Mouse (Mus musculus) heart, postnatal 0 days (tissue): Measurements from ENCODE around the gene Paqr5. TPM values are rescaled to one million over a fixed set of nuclear protein-coding genes. Genes with fewer than 3 reads are reported as not detected.
A peak's percentile ranks its signal among the peaks of the same experiment; 100 is the strongest.

ENCODE experiments used
- ATAC-seq: fragments of 200-750 bp; cut with Nextera tagmentation; 2 replicates; pipeline ENCODE4 v1.8.0; 2017; ENCODE audit warnings: low read depth, moderate number of reproducible peaks, moderate library complexity; ENCODE audit not compliant: insufficient read depth
- DNase-seq: peaks from one replicate; pipeline ENCODE4 v3.0.0-alpha.2; 2016; ENCODE audit warnings: low spot score
- H3K27ac ChIP-seq: fragments of 300-500 bp; sonication (generic); 2 replicates; pipeline ENCODE4 v1.5.1; 2014; ENCODE audit warnings: low read depth, mild to moderate bottlenecking
- H3K27me3 ChIP-seq: fragments of 300-500 bp; sonication (generic); 2 replicates; pipeline ENCODE4 v1.6.1; 2014; ENCODE audit warnings: low read length, mixed read lengths; ENCODE audit not compliant: control insufficient read depth, insufficient read depth
- H3K36me3 ChIP-seq: fragments of 300-500 bp; sonication (generic); replicated peaks from 2 replicates; pipeline ENCODE4 v1.6.1; 2014; ENCODE audit warnings: low read length, mixed read lengths; ENCODE audit not compliant: control insufficient read depth, insufficient read depth
- H3K4me1 ChIP-seq: fragments of 300-500 bp; sonication (generic); 2 replicates; pipeline ENCODE4 v1.6.1; 2014; ENCODE audit warnings: antibody characterized with exemption; ENCODE audit not compliant: control insufficient read depth, insufficient read depth
- H3K4me2 ChIP-seq: fragments of 300-500 bp; sonication (generic); 2 replicates; pipeline ENCODE4 v1.6.1; 2014; ENCODE audit warnings: low read depth, mild to moderate bottlenecking, low read length, moderate library complexity
- H3K4me3 ChIP-seq: fragments of 300-500 bp; sonication (generic); 2 replicates; pipeline ENCODE4 v1.5.1; 2014; ENCODE audit warnings: low read depth, low read length
- H3K9ac ChIP-seq: fragments of 300-500 bp; sonication (generic); replicated peaks from 2 replicates; pipeline ENCODE4 v1.6.1; 2014; ENCODE audit warnings: low read depth, low read length, mixed read lengths
- H3K9me3 ChIP-seq: fragments of 300-500 bp; sonication (generic); replicated peaks from 2 replicates; pipeline ENCODE4 v1.6.1; 2016; ENCODE audit warnings: low read length; ENCODE audit not compliant: control insufficient read depth
- CTCF ChIP-seq: IDR thresholded peaks from 2 replicates; pipeline ENCODE4 v1.5.1; 2016; ENCODE audit warnings: antibody characterized with exemption, control low read depth, low read depth
- EP300 ChIP-seq: IDR thresholded peaks from 2 replicates; pipeline ENCODE4 v1.6.1; 2016; ENCODE audit warnings: antibody characterized with exemption, low read depth
- WGBS: fragments of 180-500 bp; shearing (Covaris S2); extraction: QIAGEN DNeasy Blood & Tissue Kit; methylation state at CpG from one replicate; pipeline ENCODE4 v1.1.7; 2014; 5-methylcytosine and 5-hydroxymethylcytosine counted together
- polyA plus RNA-seq: library from polyadenylated mRNA; unstranded; fragments of >200 nt; fragmentation: Nextera tagmentation; extraction: Ambion mirVana; gene quantifications from 2 replicates; pipeline ENCODE4 v1.2.1, GENCODE M21; 2015
- total RNA-seq: library from RNA; depleted of rRNA; stranded (reverse); fragments of >200 nt; gene quantifications from 2 replicates; pipeline ENCODE4 v1.2.3, GENCODE M21; 2014; ENCODE audit warnings: low replicate concordance

Gene Paqr5
- total and polyA plus RNA-seq, 2 experiments from 2014 or later, result 0.18 to 5.1 TPM

DNA sequence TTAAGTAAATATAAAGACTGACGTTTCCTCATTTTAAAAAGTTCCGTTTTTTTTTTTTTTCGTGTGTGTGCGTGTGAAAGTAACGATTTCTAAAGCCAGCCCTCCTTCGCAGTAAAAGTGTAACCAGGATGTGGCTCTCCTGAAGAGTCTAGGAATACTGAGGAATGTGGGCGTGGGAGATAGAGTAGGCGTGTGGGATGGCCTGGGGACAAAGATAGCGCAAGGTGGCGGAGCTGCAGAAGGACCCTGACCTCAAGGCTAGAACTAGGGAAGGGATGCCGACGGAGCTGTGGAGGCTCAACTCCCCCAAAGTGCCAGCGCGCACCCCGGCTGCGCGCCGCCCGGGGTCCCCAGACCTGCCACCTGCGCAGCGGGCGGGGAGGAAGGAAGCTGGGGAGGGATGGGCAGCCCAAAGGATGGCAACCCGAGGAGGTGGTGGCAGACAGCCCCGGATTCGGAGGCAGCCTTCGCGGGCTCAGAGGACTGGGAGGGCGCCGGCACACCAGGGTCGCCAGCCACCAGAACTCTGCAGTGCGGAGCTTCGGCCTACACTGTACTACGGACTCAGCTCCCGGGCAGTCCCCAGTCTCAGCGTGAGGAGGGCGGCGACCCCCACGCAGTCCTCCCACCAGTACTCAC is 80.6 kb downstream of the Paqr5 start:
- WGBS, result under 1% methylated on average over 37 of the region's 38 CpGs
- ATAC-seq (peak; percentile 61), DNase-seq (peak; percentile 14)
- TF ChIP-seq CTCF (no peak), EP300 (no peak)
- Histone ChIP-seq H3K4me1 (peaks cover 7% of the 10 kb centered on the region; the same call in 1 of the 2 replicates), H3K4me2 (peak overlapping the region; percentile 93), H3K4me3 (peak overlapping the region; percentile 76), H3K9me3 (no peaks in the 10 kb centered on the region), H3K27ac (peak overlapping the region; percentile 50), H3K27me3 (no peaks in the 10 kb centered on the region), H3K36me3 (peaks cover 23% of the 10 kb centered on the region), H3K9ac (peak overlapping the region; percentile 59)

DNA sequence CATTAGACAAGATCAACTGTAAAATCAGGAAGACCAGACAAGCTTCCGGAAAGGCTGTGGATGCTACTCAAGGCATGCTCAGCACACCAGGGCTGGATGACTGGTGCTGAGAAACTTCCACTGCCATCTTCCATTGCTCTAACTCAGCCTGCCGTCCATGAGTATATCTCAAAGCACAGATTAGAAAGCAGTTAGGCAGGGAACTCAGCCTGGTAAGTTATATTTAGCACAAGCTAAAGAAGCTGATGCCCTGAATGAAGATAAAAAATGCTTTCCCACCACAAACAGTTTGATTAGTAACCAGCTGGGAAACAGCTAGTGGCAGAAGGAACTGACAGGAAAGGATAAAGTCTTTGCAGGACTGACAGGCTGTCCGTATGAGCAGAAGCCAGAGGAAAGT is 85.6 kb downstream of the Paqr5 start:
- Histone ChIP-seq H3K4me3 (no peak overlapping the region), H3K36me3 (peaks cover 71% of the 10 kb centered on the region), H3K4me1 (no peaks in the 10 kb centered on the region; the same call in 1 of the 2 replicates), H3K9ac (no peak overlapping the region), H3K4me2 (no peak overlapping the region), H3K9me3 (no peaks in the 10 kb centered on the region), H3K27me3 (no peaks in the 10 kb centered on the region), H3K27ac (peak overlapping the region; percentile 38; the same call in 1 of the 2 replicates)
- 30% methylated on average over 3 of the region's 3 CpGs for WGBS
- no peak for TF ChIP-seq EP300
- no peak for TF ChIP-seq CTCF
- DNase-seq (no peak), ATAC-seq (no peak)

DNA sequence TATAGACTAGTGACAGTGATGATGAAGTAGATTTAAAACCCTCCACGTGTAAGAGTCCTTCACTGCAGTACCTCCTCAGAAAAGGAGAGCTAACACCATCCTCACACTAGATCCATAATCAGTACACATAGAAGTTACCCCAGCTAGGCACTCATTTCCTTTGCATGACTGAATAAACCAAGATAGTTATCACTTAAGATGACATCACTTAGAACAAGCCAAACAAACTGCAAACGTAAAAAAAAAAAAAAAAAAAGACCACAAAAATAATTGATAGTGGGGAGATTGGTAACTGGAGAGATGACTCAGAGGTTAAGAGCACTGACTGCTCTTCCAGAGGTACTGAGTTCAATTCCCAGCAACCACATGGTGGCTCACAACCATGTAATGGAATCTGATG is 93.3 kb downstream of the Paqr5 start:
- Histone ChIP-seq H3K4me3 (no peak overlapping the region), H3K36me3 (peaks cover 82% of the 10 kb centered on the region), H3K27ac (no peak overlapping the region), H3K9me3 (no peaks in the 10 kb centered on the region), H3K4me2 (no peak overlapping the region), H3K4me1 (no peaks in the 10 kb centered on the region), H3K9ac (no peak overlapping the region), H3K27me3 (no peaks in the 10 kb centered on the region)
- DNase-seq (no peak), ATAC-seq (no peak)
- no peak for TF ChIP-seq EP300
- TF ChIP-seq CTCF, result no peak
- 70% methylated on average over 2 of the region's 2 CpGs for WGBS

DNA sequence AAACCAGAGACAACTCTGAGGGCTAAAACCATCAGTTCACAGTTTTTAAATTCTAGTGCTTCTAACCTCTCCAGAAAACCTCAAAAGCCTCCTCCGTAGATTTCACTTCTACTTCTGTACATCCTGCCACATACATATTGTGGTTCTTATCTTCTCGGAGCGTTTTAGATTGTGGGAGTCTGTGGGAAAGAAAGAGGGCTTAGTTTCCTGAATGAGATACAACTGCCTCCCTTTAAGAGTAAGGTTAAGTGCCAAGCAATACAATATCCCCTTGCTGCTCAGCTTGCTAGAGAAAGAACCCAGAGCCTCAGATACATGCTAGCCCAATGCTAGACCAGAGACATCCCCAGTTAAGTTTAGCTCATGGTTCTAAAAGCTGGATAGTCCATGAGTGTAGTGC is 94.6 kb downstream of the Paqr5 start:
- TF ChIP-seq EP300 (no peak), CTCF (no peak)
- WGBS, result 64% methylated on average over 3 of the region's 3 CpGs
- DNase-seq, result no peak
- Histone ChIP-seq H3K4me1 (no peaks in the 10 kb centered on the region), H3K27me3 (no peaks in the 10 kb centered on the region), H3K9ac (no peak overlapping the region), H3K4me3 (no peak overlapping the region), H3K27ac (no peak overlapping the region), H3K36me3 (peaks cover 80% of the 10 kb centered on the region), H3K4me2 (no peak overlapping the region), H3K9me3 (no peaks in the 10 kb centered on the region)
- ATAC-seq, result no peak

DNA sequence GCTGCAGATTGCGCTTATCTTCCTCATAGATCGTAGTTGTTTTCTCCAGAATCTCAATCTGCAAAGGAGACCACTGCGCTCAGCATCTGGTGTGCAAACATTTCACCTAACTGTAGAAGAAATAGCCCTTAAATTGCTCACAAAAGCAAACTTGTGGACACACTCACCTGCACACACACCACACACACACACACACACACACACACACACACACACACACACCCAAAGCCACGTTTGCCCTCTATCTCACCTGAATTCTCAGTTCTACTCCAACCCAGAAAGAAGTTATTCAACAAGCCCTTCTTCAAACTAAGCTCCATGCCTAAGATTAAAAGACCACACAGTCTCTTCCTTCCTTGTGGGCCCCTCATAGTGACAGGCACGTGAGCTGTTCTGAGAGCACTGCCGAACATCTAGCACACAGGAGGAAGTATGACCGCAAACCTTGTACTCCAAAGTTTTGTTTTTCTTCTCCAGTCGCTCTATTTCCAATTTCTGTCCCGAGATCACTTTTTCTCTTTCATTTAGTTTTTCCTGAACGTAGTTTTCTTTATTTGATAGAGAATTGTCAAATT is 101.5 kb downstream of the Paqr5 start:
- ATAC-seq (no peak), DNase-seq (no peak)
- H3K36me3 ChIP-seq, result peaks cover 85% of the 10 kb centered on the region
- no peak overlapping the region for H3K4me2 ChIP-seq
- H3K9me3 ChIP-seq, result no peaks in the 10 kb centered on the region
- no peak overlapping the region for H3K4me3 ChIP-seq
- H3K4me1 ChIP-seq, result no peaks in the 10 kb centered on the region
- H3K27me3 ChIP-seq, result no peaks in the 10 kb centered on the region
- no peak overlapping the region for H3K9ac ChIP-seq
- 89% methylated on average over 10 of the region's 10 CpGs for WGBS
- TF ChIP-seq EP300 (no peak), CTCF (no peak)
- H3K27ac ChIP-seq, result no peak overlapping the region

DNA sequence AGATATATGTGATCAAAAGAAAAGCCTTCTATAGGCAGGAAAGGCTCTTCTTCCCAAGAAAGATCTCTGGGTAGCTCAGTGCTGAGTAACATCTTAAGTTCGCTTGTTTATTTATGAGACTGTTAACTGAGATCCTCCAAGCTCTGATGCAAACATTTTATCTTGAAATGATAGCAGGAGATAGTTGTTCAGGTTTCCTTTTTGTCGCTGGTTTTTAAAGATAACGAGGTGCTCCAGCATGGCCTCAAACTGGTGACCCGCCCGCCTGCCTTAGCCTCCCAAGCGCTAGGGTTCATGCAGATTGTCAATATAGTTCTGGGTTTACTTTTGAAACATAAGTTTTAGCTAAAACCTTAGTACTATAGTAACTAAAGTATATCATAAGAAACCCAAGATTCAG is 106.3 kb downstream of the Paqr5 start:
- H3K27me3 ChIP-seq, result no peaks in the 10 kb centered on the region
- no peak for TF ChIP-seq EP300
- no peak for TF ChIP-seq CTCF
- H3K4me1 ChIP-seq, result no peaks in the 10 kb centered on the region
- no peak overlapping the region for H3K27ac ChIP-seq
- peaks cover 69% of the 10 kb centered on the region for H3K36me3 ChIP-seq
- H3K4me2 ChIP-seq, result no peak overlapping the region
- H3K9me3 ChIP-seq, result no peaks in the 10 kb centered on the region
- DNase-seq (no peak), ATAC-seq (no peak)
- WGBS, result 86% methylated on average over 6 of the region's 6 CpGs
- H3K4me3 ChIP-seq, result no peak overlapping the region
- no peak overlapping the region for H3K9ac ChIP-seq
